Mouse (Mus musculus): ENCODE results near the gene Psd4.

GRCm38 (mm10) chr2:24367895-24368261 lies 498 bp downstream of the Psd4 start:
- TF ChIP-seq CTCF (IDR thresholded peaks at IDR 0.05; ENCODE audit: low read depth) (no peak), EP300 (IDR thresholded peaks at IDR 0.05; ENCODE audit: low read depth) (no peak)
